Mouse (Mus musculus): Measurements from ENCODE around the gene Eri3. TPM values are rescaled to one million over a fixed set of nuclear protein-coding genes. Genes with fewer than 3 reads are reported as not detected.

The Eri3 gene
- polyA plus RNA-seq, 1 experiment from 2014 or later: 195 TPM

GRCm38 (mm10) chr4:117585995-117586394 is 35.8 kb downstream of the Eri3 start:
- Histone ChIP-seq H3K4me2 (replicated peaks) (no peak overlapping the region), H3K27me3 (no peaks in the 10 kb centered on the region), H3K9me3 (no peaks in the 10 kb centered on the region), H3K9ac (replicated peaks) (no peak overlapping the region), H3K4me1 (replicated peaks) (peaks cover 36% of the 10 kb centered on the region), H3K27ac (no peak overlapping the region), H3K36me3 (peaks cover 39% of the 10 kb centered on the region), H3K4me3 (replicated peaks) (no peak overlapping the region)
- ATAC-seq: no peak
- 74% methylated on average over 2 of the region's 2 CpGs for WGBS

GRCm38 (mm10) chr4:117587447-117587846 is 37.3 kb downstream of the Eri3 start:
- peaks cover 38% of the 10 kb centered on the region for H3K4me1 ChIP-seq (replicated peaks)
- H3K4me2 ChIP-seq (replicated peaks): no peak overlapping the region
- peak overlapping the region; percentile 51; the same call in 1 of the 2 replicates for H3K27ac ChIP-seq
- WGBS: 13% methylated on average over 4 of the region's 4 CpGs
- H3K36me3 ChIP-seq: peaks cover 44% of the 10 kb centered on the region
- ATAC-seq: peak; percentile 55; the same call in 1 of the 2 replicates
- H3K9me3 ChIP-seq: no peaks in the 10 kb centered on the region
- H3K9ac ChIP-seq (replicated peaks): no peak overlapping the region
- H3K27me3 ChIP-seq: no peaks in the 10 kb centered on the region
- no peak overlapping the region for H3K4me3 ChIP-seq (replicated peaks)

- ATAC-seq: no peak
- WGBS: 19% methylated on average over 8 of the region's 8 CpGs
Measured at GRCm38 (mm10) chr4:117589081-117589660, 39.0 kb downstream of the Eri3 start.

GRCm38 (mm10) chr4:117590781-117591180 is 40.6 kb downstream of the Eri3 start:
- peaks cover 47% of the 10 kb centered on the region for H3K36me3 ChIP-seq
- ATAC-seq: no peak
- no peaks in the 10 kb centered on the region for H3K27me3 ChIP-seq
- 87% methylated on average over 2 of the region's 2 CpGs for WGBS
- no peak overlapping the region for H3K4me3 ChIP-seq (replicated peaks)
- H3K4me1 ChIP-seq (replicated peaks): peaks cover 39% of the 10 kb centered on the region
- H3K27ac ChIP-seq: no peak overlapping the region
- H3K9ac ChIP-seq (replicated peaks): no peak overlapping the region
- no peak overlapping the region for H3K4me2 ChIP-seq (replicated peaks)
- no peaks in the 10 kb centered on the region for H3K9me3 ChIP-seq

More at GRCm38 (mm10) chr4:117589081-117589660, 39.0 kb downstream of the Eri3 start:
- Histone ChIP-seq H3K9me3 (no peaks in the 10 kb centered on the region), H3K36me3 (peaks cover 43% of the 10 kb centered on the region), H3K4me3 (replicated peaks) (no peak overlapping the region), H3K4me1 (replicated peaks) (peaks cover 39% of the 10 kb centered on the region), H3K27me3 (no peaks in the 10 kb centered on the region), H3K4me2 (replicated peaks) (no peak overlapping the region), H3K9ac (replicated peaks) (no peak overlapping the region), H3K27ac (peak overlapping the region; percentile 52)

GRCm38 (mm10) chr4:117592206-117592605 is 42.0 kb downstream of the Eri3 start:
- Histone ChIP-seq H3K36me3 (peaks cover 49% of the 10 kb centered on the region), H3K9ac (replicated peaks) (no peak overlapping the region), H3K27me3 (no peaks in the 10 kb centered on the region), H3K27ac (no peak overlapping the region), H3K4me1 (replicated peaks) (peaks cover 31% of the 10 kb centered on the region), H3K9me3 (no peaks in the 10 kb centered on the region), H3K4me2 (replicated peaks) (no peak overlapping the region), H3K4me3 (replicated peaks) (no peak overlapping the region)
- no peak for ATAC-seq
- WGBS: 86% methylated on average over 5 of the region's 5 CpGs

GRCm38 (mm10) chr4:117595293-117595692 is 45.1 kb downstream of the Eri3 start:
- H3K4me2 ChIP-seq (replicated peaks): no peak overlapping the region
- ATAC-seq: no peak
- no peaks in the 10 kb centered on the region for H3K27me3 ChIP-seq
- H3K4me3 ChIP-seq (replicated peaks): no peak overlapping the region
- H3K9ac ChIP-seq (replicated peaks): no peak overlapping the region; the same call in 1 of the 2 replicates
- H3K4me1 ChIP-seq (replicated peaks): peaks cover 14% of the 10 kb centered on the region; the same call in 1 of the 2 replicates
- H3K27ac ChIP-seq: no peak overlapping the region
- WGBS: 74% methylated on average over 10 of the region's 10 CpGs
- no peaks in the 10 kb centered on the region for H3K9me3 ChIP-seq
- H3K36me3 ChIP-seq: peaks cover 60% of the 10 kb centered on the region

- no peak overlapping the region for H3K4me3 ChIP-seq (replicated peaks)
- ATAC-seq: 0 out of 2 replicates have a peak, but pooled peaks have one; percentile 15
- WGBS: 45% methylated on average over 7 of the region's 7 CpGs
- no peaks in the 10 kb centered on the region for H3K27me3 ChIP-seq
- H3K9me3 ChIP-seq: no peaks in the 10 kb centered on the region
- H3K9ac ChIP-seq (replicated peaks): no peak overlapping the region
- peaks cover 33% of the 10 kb centered on the region for H3K4me1 ChIP-seq (replicated peaks)
- H3K36me3 ChIP-seq: peaks cover 25% of the 10 kb centered on the region
- 0 out of 2 replicates have a peak overlapping the region, but pooled peaks have one; percentile 32 for H3K27ac ChIP-seq
- H3K4me2 ChIP-seq (replicated peaks): no peak overlapping the region
Measured at GRCm38 (mm10) chr4:117599986-117600565, 49.9 kb downstream of the Eri3 start.

- Histone ChIP-seq H3K27me3 (no peaks in the 10 kb centered on the region), H3K4me2 (replicated peaks) (no peak overlapping the region), H3K27ac (peak overlapping the region; percentile 27), H3K36me3 (peaks cover 19% of the 10 kb centered on the region), H3K4me1 (replicated peaks) (peaks cover 46% of the 10 kb centered on the region), H3K4me3 (replicated peaks) (no peak overlapping the region), H3K9me3 (no peaks in the 10 kb centered on the region), H3K9ac (replicated peaks) (no peak overlapping the region)
- WGBS: 11% methylated on average over 5 of the region's 5 CpGs
- ATAC-seq: peak; percentile 49
Measured at GRCm38 (mm10) chr4:117601338-117601776, 51.2 kb downstream of the Eri3 start.

- H3K9ac ChIP-seq (replicated peaks): peak overlapping the region; percentile 28
- H3K4me2 ChIP-seq (replicated peaks): 0 out of 2 replicates have a peak overlapping the region, but pooled peaks have one; percentile 0
- WGBS: 27% methylated on average over 16 of the region's 16 CpGs
Measured at GRCm38 (mm10) chr4:117605099-117605953, 55.2 kb downstream of the Eri3 start.

GRCm38 (mm10) chr4:117605954-117606227 is 55.7 kb downstream of the Eri3 start:
- no peak overlapping the region for H3K4me2 ChIP-seq (replicated peaks)
- no peaks in the 10 kb centered on the region for H3K9me3 ChIP-seq
- H3K4me3 ChIP-seq (replicated peaks): no peak overlapping the region
- no peaks in the 10 kb centered on the region for H3K27me3 ChIP-seq
- peak overlapping the region; percentile 87 for H3K27ac ChIP-seq
- WGBS: 15% methylated on average over 1 of the region's 1 CpGs
- ATAC-seq: peak; percentile 43; the same call in 1 of the 2 replicates
- peaks cover 16% of the 10 kb centered on the region; the same call in 1 of the 2 replicates for H3K36me3 ChIP-seq
- H3K9ac ChIP-seq (replicated peaks): peak overlapping the region; percentile 28
- H3K4me1 ChIP-seq (replicated peaks): peaks cover 50% of the 10 kb centered on the region

More at GRCm38 (mm10) chr4:117605099-117605953, 55.2 kb downstream of the Eri3 start:
- H3K4me1 ChIP-seq (replicated peaks): peaks cover 54% of the 10 kb centered on the region
- ATAC-seq: peak; percentile 73
- H3K4me3 ChIP-seq (replicated peaks): no peak overlapping the region
- peaks cover 14% of the 10 kb centered on the region; the same call in 1 of the 2 replicates for H3K36me3 ChIP-seq
- no peaks in the 10 kb centered on the region for H3K9me3 ChIP-seq
- H3K27me3 ChIP-seq: no peaks in the 10 kb centered on the region
- H3K27ac ChIP-seq: peak overlapping the region; percentile 87

- Histone ChIP-seq H3K4me3 (replicated peaks) (no peak overlapping the region), H3K27me3 (no peaks in the 10 kb centered on the region)
- WGBS: 90% methylated on average over 5 of the region's 5 CpGs
Measured at GRCm38 (mm10) chr4:117606831-117607610, 56.9 kb downstream of the Eri3 start.

More at GRCm38 (mm10) chr4:117606831-117607610, 56.9 kb downstream of the Eri3 start:
- Histone ChIP-seq H3K27ac (no peak overlapping the region), H3K9ac (replicated peaks) (no peak overlapping the region), H3K4me1 (replicated peaks) (peaks cover 40% of the 10 kb centered on the region), H3K9me3 (no peaks in the 10 kb centered on the region), H3K36me3 (peaks cover 27% of the 10 kb centered on the region; the same call in 1 of the 2 replicates), H3K4me2 (replicated peaks) (no peak overlapping the region)
- ATAC-seq: no peak
